Mouse (Mus musculus) liver, embryonic 14.5 days (tissue): ENCODE measurements around the gene Abcg1. TPM values are rescaled to one million over a fixed set of nuclear protein-coding genes. Genes with fewer than 3 reads are reported as not detected.

Source experiments
- ATAC-seq: fragments of 200-750 bp; cut with Nextera tagmentation; 2 replicates; pipeline ENCODE4 v1.8.0; 2017; ENCODE audit warnings: moderate number of reproducible peaks, mild to moderate bottlenecking, moderate library complexity; ENCODE audit not compliant: insufficient read depth
- DNase-seq, 3 experiments: peaks; one replicate each; pipeline ENCODE4 v3.0.0-alpha.2; 2012 to 2013; ENCODE audit warnings: low read depth in 3 of 3, low spot score in 3 of 3
- H3K27ac ChIP-seq: fragments of 300-500 bp; sonication (generic); 2 replicates; pipeline ENCODE4 v1.5.1; 2014; ENCODE audit warnings: moderate library complexity, mild to moderate bottlenecking, control low read depth, inconsistent platforms
- H3K27me3 ChIP-seq: fragments of 300-500 bp; sonication (generic); 2 replicates; pipeline ENCODE4 v1.6.1; 2014; ENCODE audit warnings: mild to moderate bottlenecking, low read length, moderate library complexity; ENCODE audit not compliant: control insufficient read depth, insufficient read depth
- H3K36me3 ChIP-seq: fragments of 300-500 bp; sonication (generic); replicated peaks from 2 replicates; pipeline ENCODE4 v1.6.1; 2014; ENCODE audit warnings: low read depth; ENCODE audit not compliant: control insufficient read depth, insufficient read depth
- H3K4me1 ChIP-seq, 2 experiments: fragments of 200-500 bp in 1 of 2; fragments of 300-500 bp in 1 of 2; sonication (generic) in 1 of 2; replicated peaks; 2 replicates each; pipeline ENCODE4 v1.6.1; 2012 to 2014; ENCODE audit warnings: antibody characterized with exemption in 1 of 2, inconsistent platforms in 1 of 2, low read length in 1 of 2; ENCODE audit not compliant: control insufficient read depth in 2 of 2, insufficient read depth in 2 of 2
- H3K4me2 ChIP-seq: fragments of 300-500 bp; sonication (generic); 2 replicates; pipeline ENCODE4 v1.6.1; 2014; ENCODE audit warnings: low read depth, mild to moderate bottlenecking, control low read depth, moderate library complexity
- H3K4me3 ChIP-seq, 2 experiments: fragments of 200-500 bp in 1 of 2; fragments of 300-500 bp in 1 of 2; sonication (generic) in 1 of 2; 2 replicates each; pipeline ENCODE4 v1.5.1; 2012 to 2014; ENCODE audit warnings: low read depth in 2 of 2, low read length in 2 of 2, mild to moderate bottlenecking in 2 of 2, control low read depth in 1 of 2, inconsistent platforms in 1 of 2, moderate library complexity in 1 of 2; ENCODE audit not compliant: insufficient read depth in 1 of 2
- H3K9ac ChIP-seq: fragments of 300-500 bp; sonication (generic); replicated peaks from 2 replicates; pipeline ENCODE4 v1.6.1; 2014; ENCODE audit warnings: mild to moderate bottlenecking, control low read depth, moderate library complexity
- H3K9me3 ChIP-seq: fragments of 300-500 bp; sonication (generic); 2 replicates; pipeline ENCODE4 v1.6.1; 2016; ENCODE audit warnings: low read length, mixed read lengths; ENCODE audit not compliant: control insufficient read depth
- CTCF ChIP-seq: IDR thresholded peaks from 2 replicates; pipeline ENCODE4 v1.5.1; 2016; ENCODE audit warnings: antibody characterized with exemption, low read depth, control low read depth
- EP300 ChIP-seq: IDR thresholded peaks from 2 replicates; pipeline ENCODE4 v1.6.1; 2016; ENCODE audit warnings: antibody characterized with exemption, low read depth
- WGBS: fragments of 180-500 bp; shearing (Covaris S2); extraction: QIAGEN DNeasy Blood & Tissue Kit; methylation state at CpG from one replicate; pipeline ENCODE4 v1.1.7; 2014; ENCODE audit not compliant: insufficient replicate concordance; 5-methylcytosine and 5-hydroxymethylcytosine counted together
- polyA plus RNA-seq, 2 experiments: library from polyadenylated mRNA; depleted of rRNA in 1 of 2; stranded (reverse) in 1 of 2; unstranded in 1 of 2; fragments of >200 nt; fragmentation: Nextera tagmentation in 1 of 2; extraction: Ambion mirVana in 1 of 2; gene quantifications; 2 replicates each; pipeline versions ENCODE4 v1.2.1 to v1.2.3; 2012 to 2014

Abcg1 gene
- polyA plus RNA-seq, 2 experiments: 1.6 to 6.1 TPM

- TF ChIP-seq CTCF (no peak), EP300 (no peak)
- H3K27me3 ChIP-seq: peaks cover 34% of the 10 kb centered on the region
- H3K9me3 ChIP-seq: no peaks in the 10 kb centered on the region
- H3K4me2 ChIP-seq: peak overlapping the region; percentile 69
- 50% methylated on average over 4 of the region's 4 CpGs for WGBS
- H3K27ac ChIP-seq: no peak overlapping the region
- no peak for DNase-seq
- no peak overlapping the region for H3K4me3 ChIP-seq
- H3K4me1 ChIP-seq: peaks cover 7 to 27% of the 10 kb centered on the region in 2 experiments
- no peak overlapping the region for H3K9ac ChIP-seq
- H3K36me3 ChIP-seq: no peaks in the 10 kb centered on the region
- ATAC-seq: no peak
Observed at GRCm38 (mm10) chr17:31060196-31060587, 2.7 kb downstream of the Abcg1 start.

GRCm38 (mm10) chr17:31060588-31061345 is 3.3 kb downstream of the Abcg1 start:
- peak; percentile 59 for ATAC-seq
- Histone ChIP-seq H3K36me3 (no peaks in the 10 kb centered on the region), H3K9ac (no peak overlapping the region), H3K4me2 (peak overlapping the region; percentile 69), H3K27me3 (peaks cover 34% of the 10 kb centered on the region), H3K4me1 (peaks cover 7 to 27% of the 10 kb centered on the region in 2 experiments), H3K9me3 (no peaks in the 10 kb centered on the region), H3K4me3 (no peak overlapping the region), H3K27ac (no peak overlapping the region)
- WGBS: 16% methylated on average over 13 of the region's 13 CpGs
- peak in 1 of 3 experiments; percentile 41 for DNase-seq
- no peak for TF ChIP-seq CTCF
- TF ChIP-seq EP300: peak; percentile 52

GRCm38 (mm10) chr17:31061346-31062095 is 4.0 kb downstream of the Abcg1 start:
- H3K27ac ChIP-seq: no peak overlapping the region
- no peak for TF ChIP-seq EP300
- no peak for TF ChIP-seq CTCF
- ATAC-seq (no peak), DNase-seq (no peak)
- no peak overlapping the region for H3K9ac ChIP-seq
- H3K4me1 ChIP-seq: peaks cover 7 to 27% of the 10 kb centered on the region in 2 experiments
- no peak overlapping the region for H3K4me3 ChIP-seq
- H3K4me2 ChIP-seq: no peak overlapping the region
- no peaks in the 10 kb centered on the region for H3K9me3 ChIP-seq
- H3K36me3 ChIP-seq: no peaks in the 10 kb centered on the region
- 37% methylated on average over 3 of the region's 3 CpGs for WGBS
- H3K27me3 ChIP-seq: peaks cover 34% of the 10 kb centered on the region

- no peak overlapping the region for H3K27ac ChIP-seq
- no peak for ATAC-seq
- no peak overlapping the region for H3K4me2 ChIP-seq
- no peak for DNase-seq
- no peak overlapping the region for H3K9ac ChIP-seq
- no peaks in the 10 kb centered on the region for H3K27me3 ChIP-seq
- 68% methylated on average over 6 of the region's 6 CpGs for WGBS
- H3K36me3 ChIP-seq: no peaks in the 10 kb centered on the region
- H3K4me1 ChIP-seq: peaks cover 13 to 25% of the 10 kb centered on the region in 2 experiments
- no peaks in the 10 kb centered on the region for H3K9me3 ChIP-seq
- TF ChIP-seq CTCF: no peak
- no peak for TF ChIP-seq EP300
- no peak overlapping the region for H3K4me3 ChIP-seq
Observed at GRCm38 (mm10) chr17:31066058-31066457, 8.6 kb downstream of the Abcg1 start.

GRCm38 (mm10) chr17:31067051-31067450 is 9.6 kb downstream of the Abcg1 start:
- no peaks in the 10 kb centered on the region for H3K27me3 ChIP-seq
- ATAC-seq (no peak), DNase-seq (no peak)
- no peak overlapping the region for H3K27ac ChIP-seq
- no peak overlapping the region for H3K9ac ChIP-seq
- no peak overlapping the region for H3K4me2 ChIP-seq
- TF ChIP-seq CTCF (no peak), EP300 (no peak)
- no peaks in the 10 kb centered on the region for H3K9me3 ChIP-seq
- no peaks in the 10 kb centered on the region for H3K36me3 ChIP-seq
- no peak overlapping the region for H3K4me3 ChIP-seq
- H3K4me1 ChIP-seq: peaks cover 23 to 26% of the 10 kb centered on the region in 2 experiments
- 59% methylated on average over 11 of the region's 11 CpGs for WGBS
